Mouse (Mus musculus) layer of hippocampus, adult 8-10 months (tissue): ENCODE results near the gene Sema3a. TPM values are rescaled to one million over a fixed set of nuclear protein-coding genes. Genes with fewer than 3 reads are reported as not detected.

ENCODE experiments used
- DNase-seq, 2 experiments: peaks; one replicate each; pipeline ENCODE4 v3.0.0; 2022; ENCODE audit warnings: low spot score in 2 of 2
- total RNA-seq, 4 experiments: library from RNA; stranded (reverse); gene quantifications; 2 replicates each; pipeline ENCODE4 v1.2.4; 2022

Sema3a gene
- 1 to 10 TPM; 2.2 to 3.3 (median 2.7) TPM for total RNA-seq

- DNase-seq, result no peak
Observed at GRCm38 (mm10) chr5:13125241-13125692, at the start of gene Sema3a. Sema3a (plus strand) TSS chr5:13125414.

DNA sequence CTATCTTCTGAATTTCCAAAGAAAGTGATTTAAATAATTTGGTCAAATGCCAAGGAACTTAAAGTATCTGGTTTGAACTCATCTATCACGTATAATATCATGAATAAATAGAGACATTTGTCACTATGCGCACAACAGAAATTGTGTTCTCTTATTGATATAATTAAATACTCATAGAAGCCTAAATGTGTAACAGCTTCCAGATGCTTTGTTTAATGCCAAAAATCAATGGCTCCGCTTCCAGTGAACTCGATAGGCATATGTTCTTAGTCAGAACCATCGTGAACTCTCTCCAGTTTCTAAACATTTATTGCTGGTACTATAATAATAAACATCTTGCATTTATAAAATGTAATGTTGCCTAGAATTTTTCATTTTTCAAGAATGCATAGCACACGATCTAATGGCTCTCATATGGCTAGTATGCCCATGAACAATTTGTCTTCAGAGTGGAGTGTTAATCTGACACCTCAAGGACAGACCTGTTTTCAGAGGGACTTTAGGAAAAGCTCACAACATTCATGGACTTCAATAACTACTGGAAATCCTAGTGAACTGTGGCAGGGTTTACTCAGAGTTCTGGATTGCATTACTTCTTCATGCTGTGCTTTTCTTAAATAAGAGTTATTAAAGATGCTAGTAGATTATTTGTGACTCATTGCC is 40.3 kb upstream of the Sema3a start:
- DNase-seq, result no peak

- DNase-seq, result no peak
Observed at GRCm38 (mm10) chr5:13090431-13090830, 34.8 kb upstream of the Sema3a start.

- DNase-seq, result no peak
Observed at GRCm38 (mm10) chr5:13109522-13109921, 15.7 kb upstream of the Sema3a start.

GRCm38 (mm10) chr5:13117236-13117635 is 8.0 kb upstream of the Sema3a start:
- no peak for DNase-seq

DNA sequence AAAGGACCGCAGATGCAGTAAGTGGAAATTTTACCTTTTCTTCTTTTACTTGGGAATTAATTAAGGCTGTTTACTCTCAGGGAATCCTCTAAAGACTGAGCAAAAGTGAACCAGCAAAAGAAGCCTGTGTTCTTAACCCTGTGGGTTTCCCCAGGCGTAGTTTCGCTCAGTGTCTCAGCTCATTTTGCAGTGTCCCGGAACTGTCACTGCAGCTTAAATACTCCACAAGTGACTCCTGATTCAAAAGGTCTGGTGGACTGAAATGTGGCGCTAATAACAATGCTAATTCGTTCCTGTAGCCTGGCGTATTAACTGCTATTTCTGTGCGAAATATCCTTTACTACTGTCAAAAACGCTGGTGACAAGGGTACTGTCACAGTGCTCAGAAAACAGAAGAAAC is 543 bp downstream of the Sema3a start:
- DNase-seq, result no peak

DNA sequence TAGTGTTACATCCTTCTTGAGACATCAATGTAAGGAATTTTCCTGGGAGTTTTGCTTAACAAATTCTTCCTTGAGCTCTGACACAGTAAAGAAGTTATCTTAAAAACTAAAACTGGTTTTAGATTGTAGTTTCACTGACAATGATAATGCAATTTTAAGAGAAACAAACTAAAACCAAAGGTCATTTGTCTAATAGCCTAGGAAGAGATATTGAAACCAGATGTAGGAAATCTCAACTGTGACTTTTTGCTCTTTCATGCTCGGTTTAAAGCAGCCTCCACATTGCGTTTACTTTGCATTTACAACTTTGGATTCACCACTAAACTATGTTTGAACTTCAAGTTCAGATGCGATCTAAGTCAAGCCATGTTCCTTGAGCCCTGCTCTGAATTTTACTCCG is 982 bp downstream of the Sema3a start:
- no peak for DNase-seq

- DNase-seq, result no peak
Observed at GRCm38 (mm10) chr5:13127121-13127520, 1.9 kb downstream of the Sema3a start.

GRCm38 (mm10) chr5:13144733-13145457 is 19.7 kb downstream of the Sema3a start:
- no peak for DNase-seq

GRCm38 (mm10) chr5:13149909-13150308 is 24.7 kb downstream of the Sema3a start:
- no peak for DNase-seq

GRCm38 (mm10) chr5:13151002-13151401 is 25.8 kb downstream of the Sema3a start:
- DNase-seq, result no peak

GRCm38 (mm10) chr5:13157761-13158612 is 32.8 kb downstream of the Sema3a start:
- peak in 1 of 2 experiments; percentile 2 for DNase-seq

DNA sequence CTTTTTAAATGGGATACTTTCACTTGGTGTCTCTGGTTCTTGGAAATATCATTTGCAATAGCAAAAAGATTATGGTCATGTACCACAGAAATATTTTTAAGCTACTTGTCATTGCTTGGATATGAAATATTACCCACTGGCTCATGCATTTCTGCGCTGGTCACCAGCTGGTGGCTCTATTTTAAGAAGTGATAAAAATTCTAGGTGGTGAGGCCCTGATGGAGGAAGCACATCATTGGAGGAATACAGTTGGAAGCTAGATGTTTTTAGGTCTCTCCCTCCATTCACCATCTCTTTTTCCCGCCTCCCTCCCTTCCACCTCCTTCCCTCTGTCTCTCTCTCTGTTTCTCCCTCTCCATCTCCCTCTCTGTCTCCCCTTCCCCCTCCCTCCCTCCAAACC is 57.0 kb downstream of the Sema3a start:
- no peak for DNase-seq

DNA sequence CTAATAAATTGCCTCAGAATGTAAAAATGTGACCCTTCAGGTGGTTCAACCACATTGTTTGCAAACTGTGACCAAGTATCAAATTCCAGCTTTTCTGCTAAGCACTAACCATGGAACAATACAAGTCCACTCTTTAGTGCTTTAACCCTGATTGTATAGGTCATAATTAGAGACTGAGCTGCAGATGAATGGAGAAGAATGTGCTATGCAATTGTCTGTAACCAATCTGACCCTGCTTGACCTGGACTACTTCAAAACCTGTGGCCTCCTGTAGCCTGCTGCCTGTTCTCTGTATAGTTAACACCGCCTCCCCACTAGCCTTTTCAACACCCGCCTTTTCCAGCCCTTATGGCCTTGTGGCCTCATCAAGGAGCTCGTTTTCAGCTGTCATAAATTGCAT is 72.7 kb downstream of the Sema3a start:
- no peak for DNase-seq

DNA sequence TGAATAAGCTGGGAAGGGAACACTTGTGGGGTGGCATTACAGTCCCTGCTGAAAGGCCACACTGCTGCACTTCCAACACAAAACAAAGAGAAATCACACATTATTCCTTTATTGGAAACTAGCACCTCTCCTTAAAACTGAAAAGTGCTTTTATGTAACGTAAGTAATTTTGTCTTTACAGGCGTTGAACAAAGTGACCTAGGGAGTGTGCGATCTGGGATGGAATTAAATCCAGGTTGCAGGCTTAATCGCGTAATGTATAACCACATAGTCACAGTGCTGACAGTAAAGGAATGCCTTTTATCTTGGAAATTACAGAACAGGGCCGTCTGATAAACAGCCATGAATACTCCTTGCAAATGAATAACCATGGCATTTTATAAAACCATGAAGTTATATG is 74.5 kb downstream of the Sema3a start:
- no peak for DNase-seq

GRCm38 (mm10) chr5:13255353-13255752 is 130.1 kb downstream of the Sema3a start:
- DNase-seq, result no peak

DNA sequence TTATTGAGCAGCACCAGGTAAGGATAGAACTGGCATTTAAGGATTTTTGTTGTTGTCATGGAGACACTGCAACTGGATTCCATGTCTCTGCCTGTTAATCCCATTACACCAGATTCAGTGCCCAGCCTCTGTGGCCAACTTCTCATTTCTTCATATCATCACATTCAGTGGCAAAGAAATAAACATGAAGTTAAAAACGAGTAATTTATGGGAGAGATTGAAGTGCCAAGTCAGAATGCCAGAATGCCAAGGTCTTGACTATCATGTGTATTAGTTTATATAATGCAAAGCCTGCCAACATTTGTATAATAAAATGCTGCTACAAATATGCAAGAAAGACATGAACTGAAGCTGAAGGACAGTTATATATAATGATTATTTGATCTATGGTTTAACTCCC is 131.1 kb downstream of the Sema3a start:
- no peak for DNase-seq

DNA sequence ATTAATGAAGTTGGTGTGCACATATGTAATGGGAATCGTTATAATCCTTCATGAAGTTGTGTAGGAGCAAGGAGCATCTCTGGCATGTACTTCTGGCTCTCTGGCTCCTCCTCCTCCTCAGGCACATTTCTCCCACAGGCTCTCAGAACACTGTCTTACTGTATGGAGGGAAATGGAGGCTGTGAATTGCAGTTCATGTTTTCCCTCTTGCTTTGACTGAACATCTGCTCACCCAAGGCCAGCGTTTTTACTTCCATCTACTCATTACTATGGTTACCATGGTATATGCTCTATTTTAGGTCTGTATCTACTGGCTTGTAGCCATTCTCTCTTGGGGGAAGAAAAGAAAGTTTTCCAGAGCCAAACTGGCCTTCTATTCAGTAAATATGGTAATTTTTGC is 137.9 kb downstream of the Sema3a start:
- no peak for DNase-seq

GRCm38 (mm10) chr5:13263539-13263938 is 138.3 kb downstream of the Sema3a start:
- DNase-seq, result no peak

GRCm38 (mm10) chr5:13312667-13313066 is 187.5 kb downstream of the Sema3a start:
- no peak for DNase-seq

GRCm38 (mm10) chr5:13313977-13314376 is 188.8 kb downstream of the Sema3a start:
- no peak for DNase-seq
